Mouse (Mus musculus) ovary, postnatal 14 days (tissue): ENCODE measurements at regions not wholly inside any gene's neighbourhood (a gene's known extent, or its start where the extent isn't known, plus 50 kb on each side); places are given as distances from the start of the nearest gene placed in this dataset.

Source experiments
- DNase-seq: peaks from one replicate; pipeline ENCODE4 v3.0.0; 2022; ENCODE audit warnings: low spot score

DNA sequence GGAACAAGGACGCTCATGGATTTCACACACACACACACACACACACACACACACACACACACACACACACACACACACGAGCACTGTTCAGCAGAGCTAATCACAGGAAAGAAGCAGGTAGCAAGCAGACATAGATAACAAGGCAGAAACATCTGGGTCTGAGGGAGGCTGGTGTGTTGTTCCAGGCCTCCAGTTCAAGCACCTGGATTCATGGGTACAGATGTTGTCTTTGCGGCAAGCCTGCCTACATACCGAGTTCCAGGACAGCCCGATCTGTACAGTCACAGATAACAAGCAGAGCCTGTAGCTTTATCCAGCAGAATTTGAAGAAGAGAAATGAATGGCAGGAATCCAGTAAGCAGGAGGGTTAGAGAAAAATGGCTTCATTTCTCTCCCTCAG lies 55.0 kb upstream of the Adgrl2 start:
- DNase-seq = no peak

DNA sequence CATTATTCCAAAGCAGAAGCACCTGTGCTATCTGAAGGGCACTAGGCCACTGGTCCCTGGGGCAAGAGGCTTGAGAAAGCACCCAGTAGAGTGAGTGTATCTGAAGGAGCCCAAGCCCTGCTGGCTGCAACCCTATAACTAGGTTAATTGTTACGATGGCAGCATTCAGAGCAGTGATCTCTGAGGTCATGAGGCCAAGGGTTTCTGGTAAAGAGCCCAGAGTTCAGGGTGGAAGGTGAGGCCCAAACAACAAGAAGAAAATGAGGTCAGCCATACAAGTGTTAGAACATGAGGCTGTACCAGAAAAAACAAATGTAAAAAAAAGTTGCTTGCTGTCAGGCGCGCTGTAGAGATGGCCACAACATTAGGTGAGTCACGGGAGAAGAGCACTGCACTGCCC lies 53.5 kb upstream of the Adgrl2 start:
- no peak for DNase-seq

DNA sequence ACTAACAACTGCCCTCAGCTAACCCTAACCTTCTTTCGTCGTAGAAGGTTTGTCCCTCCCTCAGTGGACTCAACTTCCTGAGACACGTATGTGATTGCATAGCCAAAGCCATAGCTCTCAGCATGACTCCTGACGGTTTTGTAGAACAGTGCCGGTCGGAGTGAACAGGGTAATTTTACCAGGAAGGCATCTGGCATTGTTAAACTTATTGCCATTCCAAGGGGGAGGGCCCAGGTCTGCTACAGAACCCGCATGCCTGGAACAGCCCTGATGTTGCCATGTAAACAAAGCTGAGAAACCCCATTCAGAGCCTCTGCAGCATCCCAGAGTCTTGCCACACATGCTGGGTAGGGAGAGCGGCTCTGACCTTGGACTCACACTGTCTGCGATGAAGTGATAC lies 52.2 kb upstream of the Adgrl2 start:
- no peak for DNase-seq

DNA sequence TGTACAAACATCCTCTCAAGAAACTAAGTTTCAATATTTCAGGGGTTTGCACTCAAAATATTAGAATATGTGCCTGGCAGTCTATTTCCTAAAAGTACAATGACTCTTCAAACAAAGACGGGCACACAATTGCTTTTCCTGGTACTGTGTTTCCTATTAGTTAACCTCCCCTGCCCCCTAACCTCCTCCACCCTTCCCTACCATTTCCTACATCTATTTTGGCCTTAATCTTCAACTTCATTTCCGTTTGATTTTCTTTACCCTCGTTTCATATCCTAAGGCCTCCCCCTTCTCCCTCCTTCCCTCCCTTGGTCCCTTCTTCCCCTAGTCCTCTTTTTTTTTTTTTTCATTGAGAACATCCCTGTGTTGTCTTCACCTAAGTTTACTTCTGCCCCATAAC lies 50.8 kb upstream of the Adgrl2 start:
- no peak for DNase-seq
